ENCODE assay signal across 13 mouse cellular contexts in genomic region chr5:22031653-22032052, GRCm38 (mm10).
DNase-seq lines count a peak whose midpoint lies in the region; ATAC-seq and TF ChIP-seq lines count a peak whose summit lies in the region.
"Had no signal": no experiment of that assay in that cellular context is flagged by ENCODE, and none has a peak within 500 bp of the region (broad histone marks: within the 10 kb centered on the region; RNA-seq: fewer than 3 reads in every experiment).

No protein-coding gene starts in this region.

- no peak for TF ChIP-seq CTCF in midbrain, postnatal 0 days (IDR thresholded peaks at IDR 0.05)
- no peak for TF ChIP-seq CTCF in layer of hippocampus, adult 2 months (conservative IDR thresholded peaks at IDR 0.05)
- no peak for TF ChIP-seq CTCF in gastrocnemius, adult 2 months (IDR thresholded peaks at IDR 0.05)

- no peak overlapping the region for H3K9ac ChIP-seq in hindbrain, embryonic 11.5 days (ENCODE audit: low read depth, low read length)
- H3K9ac ChIP-seq in midbrain, postnatal 0 days (replicated peaks; ENCODE audit: low read length, poor library complexity, severe bottlenecking): no peak overlapping the region
- H3K9ac ChIP-seq: intestine, embryonic 15.5 days; liver, postnatal 0 days had no signal

- ATAC-seq in hindbrain, embryonic 11.5 days (ENCODE audit: low FRiP score): peak; percentile 80
- no peak for ATAC-seq in midbrain, postnatal 0 days (ENCODE audit: low FRiP score)
- ATAC-seq: CD4-positive, CD25-positive, alpha-beta regulatory T cell, adult 4 months; intestine, embryonic 15.5 days; liver, postnatal 0 days had no signal

- no peak overlapping the region for H3K4me2 ChIP-seq in hindbrain, embryonic 11.5 days (replicated peaks; ENCODE audit: low read depth, low read length)
- H3K4me2 ChIP-seq in midbrain, postnatal 0 days (ENCODE audit: low read depth, low read length, poor library complexity, severe bottlenecking): no peak overlapping the region
- H3K4me2 ChIP-seq: intestine, embryonic 15.5 days had no signal

- no peak overlapping the region for H3K4me3 ChIP-seq in hindbrain, embryonic 11.5 days (ENCODE audit: low read depth, low read length)
- H3K4me3 ChIP-seq in midbrain, postnatal 0 days (ENCODE audit: low read depth, low read length): no peak overlapping the region
- H3K4me3 ChIP-seq in layer of hippocampus, adult 2 months: no peak overlapping the region
- no peak overlapping the region for H3K4me3 ChIP-seq in gastrocnemius, adult 2 months
- H3K4me3 ChIP-seq: intestine, embryonic 15.5 days had no signal

- no peaks in the 10 kb centered on the region for H3K9me3 ChIP-seq in hindbrain, embryonic 11.5 days (ENCODE audit: control insufficient read depth, low read length)
- H3K9me3 ChIP-seq in midbrain, postnatal 0 days (ENCODE audit: low read length): no peaks in the 10 kb centered on the region
- H3K9me3 ChIP-seq: intestine, embryonic 15.5 days had no signal

- peak; percentile 4 to 10 for DNase-seq in heart, postnatal 10 days
- no peak for DNase-seq in heart, postnatal 4 days
- DNase-seq in embryo, embryonic 10 days (ENCODE audit: low spot score): peak; percentile 70
- DNase-seq in hindbrain, embryonic 11.5 days (ENCODE audit: low spot score): peak; percentile 71
- DNase-seq in midbrain, postnatal 0 days (ENCODE audit: low spot score): peak; percentile 37
- no peak for DNase-seq in layer of hippocampus, adult 2 months (ENCODE audit: low spot score in 2 of 2)
- DNase-seq in frontal cortex, postnatal 36 days (ENCODE audit: low spot score in 2 of 2): no peak
- DNase-seq in gastrocnemius, adult 2 months: no peak
- DNase-seq: adrenal gland, postnatal 36 days; cerebellum, postnatal 10 days; liver, postnatal 0 days had no signal

- H3K27ac ChIP-seq in hindbrain, embryonic 11.5 days (ENCODE audit: low read depth, low read length): no peak overlapping the region
- H3K27ac ChIP-seq in midbrain, postnatal 0 days (ENCODE audit: low read depth, low read length): no peak overlapping the region
- no peak overlapping the region for H3K27ac ChIP-seq in layer of hippocampus, adult 2 months
- no peak overlapping the region for H3K27ac ChIP-seq in gastrocnemius, adult 2 months
- H3K27ac ChIP-seq: intestine, embryonic 15.5 days had no signal

- 21% methylated on average over 7 of the region's 7 CpGs for WGBS in hindbrain, embryonic 11.5 days
- WGBS in midbrain, postnatal 0 days: 38% methylated on average over 7 of the region's 7 CpGs

- peaks cover 3% of the 10 kb centered on the region; the same call in 1 of the 2 replicates for H3K4me1 ChIP-seq in hindbrain, embryonic 11.5 days (replicated peaks; ENCODE audit: control insufficient read depth, insufficient read depth, low read length)
- no peaks in the 10 kb centered on the region for H3K4me1 ChIP-seq in midbrain, postnatal 0 days (ENCODE audit: insufficient read depth, low read length)
- H3K4me1 ChIP-seq: intestine, embryonic 15.5 days had no signal

- intact Hi-C loops in heart, postnatal 10 days (cut with DNase I): no loop called here
- intact Hi-C loops in gastrocnemius, adult 2 months (cut with DNase I): no loop called here

- no peaks in the 10 kb centered on the region for H3K36me3 ChIP-seq in hindbrain, embryonic 11.5 days (ENCODE audit: control insufficient read depth, insufficient read depth, low read length)
- no peaks in the 10 kb centered on the region for H3K36me3 ChIP-seq in midbrain, postnatal 0 days (ENCODE audit: insufficient read depth, low read length)
- H3K36me3 ChIP-seq: intestine, embryonic 15.5 days had no signal

- H3K27me3 ChIP-seq in hindbrain, embryonic 11.5 days (ENCODE audit: control insufficient read depth, insufficient read depth, low read length): no peaks in the 10 kb centered on the region
- H3K27me3 ChIP-seq in midbrain, postnatal 0 days (ENCODE audit: insufficient read depth, low read length): no peaks in the 10 kb centered on the region
- H3K27me3 ChIP-seq: intestine, embryonic 15.5 days had no signal

Comparison
In these comparisons a context has a peak if more than half of its experiments do, and no peak if none do; other contexts are left out.
1. DNase-seq: peak in heart, postnatal 10 days (2 of 2), embryo, embryonic 10 days (single experiment), hindbrain, embryonic 11.5 days (single experiment) and midbrain, postnatal 0 days (single experiment); none in heart, postnatal 4 days (single experiment), layer of hippocampus, adult 2 months (0 of 2), frontal cortex, postnatal 36 days (0 of 2) and gastrocnemius, adult 2 months (single experiment).